Mouse (Mus musculus) bone marrow macrophage, adult 2 months (primary cell): ENCODE measurements around the gene Pet117.

ENCODE experiments used
- CTCF ChIP-seq: IDR thresholded peaks from 2 replicates; pipeline ENCODE4 v1.5.1; 2012; ENCODE audit warnings: low read depth, mild to moderate bottlenecking, low read length, moderate library complexity
- POLR2A ChIP-seq: IDR thresholded peaks from 2 replicates; pipeline ENCODE4 v1.6.1; 2012; ENCODE audit warnings: mild to moderate bottlenecking, low read depth, low read length, borderline replicate concordance

GRCm38 (mm10) chr2:144410603-144411002, 41.8 kb downstream of the Pet117 start:
- no peak for TF ChIP-seq CTCF
- TF ChIP-seq POLR2A = no peak
